Mouse (Mus musculus) thymus, adult 2 months (tissue): ENCODE data around the gene Ttc25.

Experiments
- CTCF ChIP-seq: fragments of 200-500 bp; IDR thresholded peaks from 2 replicates; pipeline ENCODE4 v1.5.1; 2012; ENCODE audit warnings: mild to moderate bottlenecking, control low read depth, low read length, moderate library complexity, borderline replicate concordance; ENCODE audit not compliant: control insufficient read depth, poor library complexity, insufficient read depth; ENCODE audit errors: extremely low read depth
- POLR2A ChIP-seq: fragments of 200-500 bp; IDR thresholded peaks from 2 replicates; pipeline ENCODE4 v1.6.1; 2012; ENCODE audit warnings: mild to moderate bottlenecking, low read length, control low read depth, moderate library complexity; ENCODE audit not compliant: control insufficient read depth, poor library complexity, insufficient read depth; ENCODE audit errors: extremely low read depth

DNA sequence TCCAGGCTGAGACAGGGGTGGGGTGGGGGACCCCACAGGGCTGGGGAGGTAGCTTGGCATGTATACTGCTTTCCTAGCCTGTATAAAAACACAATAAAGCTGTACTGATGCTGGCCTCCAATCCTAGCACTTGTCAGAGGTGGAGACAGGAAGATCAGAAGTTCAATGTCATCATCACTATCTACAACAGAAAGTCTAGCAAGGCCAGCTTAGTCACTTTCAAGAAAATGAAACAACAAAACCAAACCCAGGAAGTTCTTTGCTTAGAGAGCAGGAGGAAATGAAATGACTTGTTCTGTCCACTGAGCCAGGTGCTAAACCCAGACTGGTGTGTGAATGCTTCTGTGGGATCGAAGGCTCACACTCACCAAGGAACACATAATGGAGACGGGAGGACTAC is 43.1 kb downstream of the Ttc25 start:
- no peak for TF ChIP-seq POLR2A
- TF ChIP-seq CTCF: no peak
